Mouse (Mus musculus): ENCODE results near the gene Insig2. TPM values are rescaled to one million over a fixed set of nuclear protein-coding genes. Genes with fewer than 3 reads are reported as not detected.

Gene Insig2
- polyA plus RNA-seq, 1 experiment from 2014 or later, result 9.3 TPM

GRCm38 (mm10) chr1:121350616-121351015 lies 18.2 kb upstream of the Insig2 start:
- Histone ChIP-seq H3K9me3 (replicated peaks) (no peaks in the 10 kb centered on the region), H3K4me1 (no peaks in the 10 kb centered on the region), H3K4me3 (no peak overlapping the region), H3K27ac (no peak overlapping the region), H3K4me2 (no peak overlapping the region), H3K36me3 (no peaks in the 10 kb centered on the region), H3K27me3 (replicated peaks) (no peaks in the 10 kb centered on the region), H3K9ac (no peak overlapping the region)
- WGBS (ENCODE audit: insufficient replicate concordance), result 74% methylated on average over 13 of the region's 13 CpGs
- ATAC-seq, result no peak

GRCm38 (mm10) chr1:121348875-121349847 lies 16.8 kb upstream of the Insig2 start:
- no peak for ATAC-seq
- 47% methylated on average over 4 of the region's 4 CpGs for WGBS (ENCODE audit: insufficient replicate concordance)
- no peaks in the 10 kb centered on the region for H3K36me3 ChIP-seq

GRCm38 (mm10) chr1:121343966-121344365 lies 11.6 kb upstream of the Insig2 start:
- H3K27ac ChIP-seq, result no peak overlapping the region
- no peak overlapping the region for H3K4me3 ChIP-seq
- H3K27me3 ChIP-seq (replicated peaks), result no peaks in the 10 kb centered on the region
- no peaks in the 10 kb centered on the region for H3K36me3 ChIP-seq
- 39% methylated on average over 5 of the region's 5 CpGs for WGBS (ENCODE audit: insufficient replicate concordance)
- no peaks in the 10 kb centered on the region for H3K4me1 ChIP-seq
- ATAC-seq, result no peak
- H3K9me3 ChIP-seq (replicated peaks), result no peaks in the 10 kb centered on the region
- H3K9ac ChIP-seq, result no peak overlapping the region
- no peak overlapping the region for H3K4me2 ChIP-seq

More at GRCm38 (mm10) chr1:121348875-121349847, 16.8 kb upstream of the Insig2 start:
- H3K4me3 ChIP-seq, result no peak overlapping the region
- H3K9ac ChIP-seq, result no peak overlapping the region
- no peaks in the 10 kb centered on the region for H3K27me3 ChIP-seq (replicated peaks)
- no peak overlapping the region for H3K27ac ChIP-seq
- no peak overlapping the region for H3K4me2 ChIP-seq
- H3K9me3 ChIP-seq (replicated peaks), result no peaks in the 10 kb centered on the region
- no peaks in the 10 kb centered on the region for H3K4me1 ChIP-seq

- H3K9me3 ChIP-seq (replicated peaks), result no peaks in the 10 kb centered on the region
- no peak overlapping the region for H3K9ac ChIP-seq
- ATAC-seq, result no peak
- H3K4me2 ChIP-seq, result no peak overlapping the region
- H3K27me3 ChIP-seq (replicated peaks), result no peaks in the 10 kb centered on the region
- H3K4me1 ChIP-seq, result no peaks in the 10 kb centered on the region
- H3K27ac ChIP-seq, result no peak overlapping the region
- no peaks in the 10 kb centered on the region for H3K36me3 ChIP-seq
- no peak overlapping the region for H3K4me3 ChIP-seq
- 53% methylated on average over 4 of the region's 4 CpGs for WGBS (ENCODE audit: insufficient replicate concordance)
Measured at GRCm38 (mm10) chr1:121335789-121336188, 3.4 kb upstream of the Insig2 start.

- Histone ChIP-seq H3K27ac (no peak overlapping the region), H3K4me3 (no peak overlapping the region), H3K36me3 (no peaks in the 10 kb centered on the region), H3K4me2 (no peak overlapping the region), H3K27me3 (replicated peaks) (no peaks in the 10 kb centered on the region), H3K9ac (no peak overlapping the region), H3K9me3 (replicated peaks) (no peaks in the 10 kb centered on the region), H3K4me1 (peaks cover 4% of the 10 kb centered on the region; the same call in 1 of the 2 replicates)
- WGBS (ENCODE audit: insufficient replicate concordance), result 76% methylated on average over 4 of the region's 4 CpGs
- ATAC-seq, result no peak
Measured at GRCm38 (mm10) chr1:121333986-121334703, 1.8 kb upstream of the Insig2 start.

GRCm38 (mm10) chr1:121330621-121331020 lies 1.8 kb downstream of the Insig2 start:
- no peaks in the 10 kb centered on the region for H3K36me3 ChIP-seq
- WGBS (ENCODE audit: insufficient replicate concordance), result 88% methylated on average over 2 of the region's 2 CpGs
- no peak overlapping the region for H3K9ac ChIP-seq
- H3K9me3 ChIP-seq (replicated peaks), result no peaks in the 10 kb centered on the region
- no peak overlapping the region for H3K27ac ChIP-seq
- peaks cover 21% of the 10 kb centered on the region; the same call in 1 of the 2 replicates for H3K4me1 ChIP-seq
- no peak for ATAC-seq
- no peaks in the 10 kb centered on the region for H3K27me3 ChIP-seq (replicated peaks)
- no peak overlapping the region for H3K4me3 ChIP-seq
- no peak overlapping the region for H3K4me2 ChIP-seq

GRCm38 (mm10) chr1:121329391-121329790 lies 3.0 kb downstream of the Insig2 start:
- no peak overlapping the region for H3K4me2 ChIP-seq

GRCm38 (mm10) chr1:121328193-121328555 lies 4.2 kb downstream of the Insig2 start:
- Histone ChIP-seq H3K27me3 (replicated peaks) (no peaks in the 10 kb centered on the region), H3K4me1 (peaks cover 21% of the 10 kb centered on the region; the same call in 1 of the 2 replicates), H3K9me3 (replicated peaks) (no peaks in the 10 kb centered on the region), H3K9ac (peak overlapping the region; percentile 84), H3K4me3 (peak overlapping the region; percentile 78), H3K27ac (peak overlapping the region; percentile 90), H3K36me3 (no peaks in the 10 kb centered on the region), H3K4me2 (peak overlapping the region; percentile 83)
- ATAC-seq, result peak; percentile 78
- WGBS (ENCODE audit: insufficient replicate concordance), result 3% methylated on average over 7 of the region's 7 CpGs

More at GRCm38 (mm10) chr1:121329391-121329790, 3.0 kb downstream of the Insig2 start:
- Histone ChIP-seq H3K9me3 (replicated peaks) (no peaks in the 10 kb centered on the region), H3K9ac (no peak overlapping the region), H3K36me3 (no peaks in the 10 kb centered on the region), H3K4me3 (no peak overlapping the region), H3K27ac (no peak overlapping the region), H3K27me3 (replicated peaks) (no peaks in the 10 kb centered on the region), H3K4me1 (peaks cover 21% of the 10 kb centered on the region; the same call in 1 of the 2 replicates)
- ATAC-seq, result no peak
- WGBS (ENCODE audit: insufficient replicate concordance), result 66% methylated on average over 2 of the region's 2 CpGs

- ATAC-seq, result peak; percentile 96
- peak overlapping the region; percentile 83 for H3K4me2 ChIP-seq
- H3K27me3 ChIP-seq (replicated peaks), result no peaks in the 10 kb centered on the region
- peak overlapping the region; percentile 78 for H3K4me3 ChIP-seq
- H3K4me1 ChIP-seq, result peaks cover 21% of the 10 kb centered on the region; the same call in 1 of the 2 replicates
- peak overlapping the region; percentile 84 for H3K9ac ChIP-seq
- WGBS (ENCODE audit: insufficient replicate concordance), result under 1% methylated on average over 55 of the region's 55 CpGs
- H3K36me3 ChIP-seq, result no peaks in the 10 kb centered on the region
- peak overlapping the region; percentile 90 for H3K27ac ChIP-seq
- no peaks in the 10 kb centered on the region for H3K9me3 ChIP-seq (replicated peaks)
Measured at GRCm38 (mm10) chr1:121327344-121328192, 4.8 kb downstream of the Insig2 start.

GRCm38 (mm10) chr1:121326591-121327343 lies 5.6 kb downstream of the Insig2 start:
- Histone ChIP-seq H3K27me3 (replicated peaks) (no peaks in the 10 kb centered on the region), H3K4me2 (peak overlapping the region; percentile 83), H3K27ac (peak overlapping the region; percentile 90), H3K4me3 (peak overlapping the region; percentile 78), H3K9me3 (replicated peaks) (no peaks in the 10 kb centered on the region), H3K4me1 (peaks cover 21% of the 10 kb centered on the region; the same call in 1 of the 2 replicates), H3K36me3 (no peaks in the 10 kb centered on the region), H3K9ac (peak overlapping the region; percentile 84)
- ATAC-seq, result no peak
- 23% methylated on average over 18 of the region's 18 CpGs for WGBS (ENCODE audit: insufficient replicate concordance)

- no peaks in the 10 kb centered on the region for H3K27me3 ChIP-seq (replicated peaks)
- no peak overlapping the region for H3K9ac ChIP-seq
- H3K4me1 ChIP-seq, result peaks cover 14% of the 10 kb centered on the region; the same call in 1 of the 2 replicates
- no peak overlapping the region for H3K4me2 ChIP-seq
- no peak overlapping the region for H3K4me3 ChIP-seq
- H3K27ac ChIP-seq, result no peak overlapping the region
- no peaks in the 10 kb centered on the region for H3K9me3 ChIP-seq (replicated peaks)
- H3K36me3 ChIP-seq, result peaks cover 5% of the 10 kb centered on the region; the same call in 1 of the 2 replicates
- ATAC-seq, result no peak
- WGBS (ENCODE audit: insufficient replicate concordance), result 72% methylated on average over 4 of the region's 4 CpGs
Measured at GRCm38 (mm10) chr1:121323501-121323900, 8.9 kb downstream of the Insig2 start.

Data from liver, embryonic 12.5 days (tissue).